Mouse (Mus musculus): ENCODE results near the gene Bri3. TPM values are rescaled to one million over a fixed set of nuclear protein-coding genes. Genes with fewer than 3 reads are reported as not detected.

Gene Bri3
- 165 TPM for polyA plus RNA-seq (2014; fragmentation: Illumina TruSeq; extraction: RNeasy Lipid Tissue Mini Kit (QIAGEN cat#74804); ENCODE audit: low read depth, low replicate concordance)

GRCm38 (mm10) chr5:144243901-144244487 is at the start of gene Bri3:
Gene Bri3, plus strand, starts transcription at chr5:144244437.

GRCm38 (mm10) chr5:144223503-144223862 is 20.8 kb upstream of the Bri3 start, which contains the start of gene Tecpr1:
Gene Tecpr1, minus strand, starts transcription at chr5:144223615.

GRCm38 (mm10) chr5:144357881-144358591 is 113.8 kb downstream of the Bri3 start, which contains the start of gene Baiap2l1:
Gene Baiap2l1, minus strand, starts transcription at chr5:144358112.

Other genes with a start within 250 kb of the Bri3 start
- 156 TPM for gene Ccz1, start 229.6 kb upstream of the Bri3 start, polyA plus RNA-seq (2014; fragmentation: Illumina TruSeq; extraction: RNeasy Lipid Tissue Mini Kit (QIAGEN cat#74804); ENCODE audit: low read depth, low replicate concordance)
- not detected for gene Ocm, start 217.8 kb upstream of the Bri3 start, polyA plus RNA-seq (2014; fragmentation: Illumina TruSeq; extraction: RNeasy Lipid Tissue Mini Kit (QIAGEN cat#74804); ENCODE audit: low read depth, low replicate concordance)
- 12.8 TPM for gene Lmtk2, start 144.0 kb upstream of the Bri3 start, polyA plus RNA-seq (2014; fragmentation: Illumina TruSeq; extraction: RNeasy Lipid Tissue Mini Kit (QIAGEN cat#74804); ENCODE audit: low read depth, low replicate concordance)
- gene Bhlha15, start 54.2 kb upstream of the Bri3 start, polyA plus RNA-seq (2014; fragmentation: Illumina TruSeq; extraction: RNeasy Lipid Tissue Mini Kit (QIAGEN cat#74804); ENCODE audit: low read depth, low replicate concordance), result not detected
- gene Tecpr1, start 20.8 kb upstream of the Bri3 start, polyA plus RNA-seq (2014; fragmentation: Illumina TruSeq; extraction: RNeasy Lipid Tissue Mini Kit (QIAGEN cat#74804); ENCODE audit: low read depth, low replicate concordance), result 4.3 TPM
- gene Baiap2l1, start 113.7 kb downstream of the Bri3 start, polyA plus RNA-seq (2014; fragmentation: Illumina TruSeq; extraction: RNeasy Lipid Tissue Mini Kit (QIAGEN cat#74804); ENCODE audit: low read depth, low replicate concordance), result 16.7 TPM